Mouse (Mus musculus) G1E (cell line): ENCODE data around the gene Ccdc9b.

Experiments
- CTCF ChIP-seq: IDR thresholded peaks from 2 replicates; pipeline ENCODE4 v1.5.1; 2012; ENCODE audit warnings: low read depth, low read length, inconsistent platforms, mixed read lengths
- GATA1 ChIP-seq: IDR thresholded peaks from 2 replicates; pipeline ENCODE4 v1.6.1; 2012; ENCODE audit warnings: borderline replicate concordance, low read length, inconsistent platforms, mixed read lengths

DNA sequence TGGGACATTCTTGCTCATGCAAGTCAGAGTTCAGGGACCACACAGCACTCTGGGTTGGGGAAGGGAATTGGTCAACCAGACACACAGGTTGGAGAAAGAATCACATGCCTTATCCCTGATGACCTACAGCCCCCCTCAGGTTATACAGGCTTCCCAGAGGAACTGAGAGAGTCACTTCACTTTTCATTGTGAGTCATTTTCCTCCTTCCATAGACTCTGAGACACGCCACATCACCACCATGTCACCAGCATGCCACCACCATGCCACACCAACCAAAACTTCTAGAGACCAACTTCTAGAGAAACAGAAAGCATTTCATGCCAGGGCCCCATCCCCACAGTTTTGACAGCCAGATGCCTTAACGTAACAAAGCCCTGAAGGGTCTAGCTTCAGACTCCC, 35.6 kb downstream of the Ccdc9b start:
- TF ChIP-seq CTCF (no peak), GATA1 (no peak)
